ENCODE assay signal across 7 mouse cellular contexts in the genomic region with DNA sequence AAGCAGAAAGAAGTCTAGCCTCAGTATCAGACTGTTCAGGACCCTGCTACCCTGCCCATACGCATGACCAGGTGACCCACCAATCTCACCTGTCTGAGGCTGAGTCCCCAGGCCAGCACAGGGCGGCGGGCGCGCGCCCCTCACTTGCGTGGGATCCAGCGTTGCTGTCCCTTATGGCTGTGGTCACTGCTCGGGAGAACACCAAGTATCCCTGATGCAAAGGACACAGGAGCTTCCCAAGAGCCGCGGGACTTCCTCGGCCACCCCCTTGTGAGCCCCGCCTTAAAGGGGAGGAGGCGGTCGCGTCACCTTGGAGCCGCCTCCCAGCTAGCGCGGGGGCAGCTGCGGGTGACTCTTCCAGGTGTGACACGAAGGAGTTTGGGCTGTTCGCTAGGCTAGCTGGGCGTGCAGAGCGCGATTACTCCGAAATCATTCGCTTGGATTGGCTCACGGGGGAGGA. TPM values are rescaled to one million over a fixed set of nuclear protein-coding genes. Genes with fewer than 3 reads are reported as not detected.
DNase-seq lines count a peak whose midpoint lies in the region; ATAC-seq and TF ChIP-seq lines count a peak whose summit lies in the region.

A gene (minus strand): TSS at position 227 of the 460 bp plus-strand sequence.

- peak; percentile 90 for DNase-seq in ZHBTc4 (ENCODE audit: low read depth, low spot score)
- peak; percentile 70 for DNase-seq in embryo, embryonic 10.5 days (ENCODE audit: low spot score)
- peak; percentile 45 to 65 for DNase-seq in heart, adult 2 months
- DNase-seq in kidney, adult 18-20 months: peak; percentile 71
- no peak for DNase-seq in liver, embryonic 13.5 days
- peak; percentile 43 for DNase-seq in neural tube, embryonic 10.5 days (ENCODE audit: extremely low spot score, low spot score)

- TF ChIP-seq EP300 in heart, adult 2 months (IDR thresholded peaks at IDR 0.05; ENCODE audit: insufficient read depth, low read depth, low read length): no peak

- no peak for TF ChIP-seq CTCF in heart, adult 2 months (IDR thresholded peaks at IDR 0.05)

- H3K9me3 ChIP-seq in liver, embryonic 13.5 days (replicated peaks): no peaks in the 10 kb centered on the region
- H3K9me3 ChIP-seq in stomach, embryonic 15.5 days: no peaks in the 10 kb centered on the region

- no peaks in the 10 kb centered on the region for H3K27me3 ChIP-seq in heart, adult 2 months (ENCODE audit: control insufficient read depth, insufficient read depth, low read length)
- H3K27me3 ChIP-seq in liver, embryonic 13.5 days: peaks cover 12% of the 10 kb centered on the region
- H3K27me3 ChIP-seq in stomach, embryonic 15.5 days (replicated peaks): no peaks in the 10 kb centered on the region

- under 1% methylated on average over 28 of the region's 28 CpGs for WGBS in heart, adult 2 months
- under 1% methylated on average over 28 of the region's 28 CpGs for WGBS in liver, embryonic 13.5 days (ENCODE audit: insufficient replicate concordance)
- WGBS in stomach, embryonic 15.5 days: under 1% methylated on average over 28 of the region's 28 CpGs

- peak within 1 kb of the TSS; percentile 71 for H3K4me2 ChIP-seq in liver, embryonic 13.5 days
- peak within 1 kb of the TSS; percentile 96 for H3K4me2 ChIP-seq in stomach, embryonic 15.5 days

- no peaks in the 10 kb centered on the region for H3K4me1 ChIP-seq in heart, adult 2 months (ENCODE audit: control insufficient read depth, insufficient read depth, low read length)
- H3K4me1 ChIP-seq in liver, embryonic 13.5 days (replicated peaks): no peaks in the 10 kb centered on the region
- no peaks in the 10 kb centered on the region for H3K4me1 ChIP-seq in stomach, embryonic 15.5 days

- peak within 1 kb of the TSS; percentile 31 for H3K4me3 ChIP-seq in heart, adult 2 months
- H3K4me3 ChIP-seq in liver, embryonic 13.5 days (replicated peaks): peak within 1 kb of the TSS; percentile 57
- peak within 1 kb of the TSS; percentile 62 for H3K4me3 ChIP-seq in stomach, embryonic 15.5 days (replicated peaks)

- H3K36me3 ChIP-seq in heart, adult 2 months (ENCODE audit: control insufficient read depth, insufficient read depth, low read length): no peaks in the 10 kb centered on the region
- H3K36me3 ChIP-seq in liver, embryonic 13.5 days: no peaks in the 10 kb centered on the region
- no peaks in the 10 kb centered on the region for H3K36me3 ChIP-seq in stomach, embryonic 15.5 days

- intact Hi-C loops in heart, adult 2 months (cut with DNase I): no loop called here

- no peak within 1 kb of the TSS for H3K27ac ChIP-seq in heart, adult 2 months
- no peak within 1 kb of the TSS for H3K27ac ChIP-seq in liver, embryonic 13.5 days
- H3K27ac ChIP-seq in stomach, embryonic 15.5 days: peak within 1 kb of the TSS; percentile 54; the same call in 1 of the 2 replicates

- ATAC-seq in liver, embryonic 13.5 days (ENCODE audit: low read depth): peak; percentile 60
- ATAC-seq in stomach, embryonic 15.5 days (ENCODE audit: insufficient read depth, low FRiP score, low read depth): peak; percentile 95

- H3K9ac ChIP-seq in heart, adult 2 months (ENCODE audit: low read depth, low read length): no peak within 1 kb of the TSS
- peak within 1 kb of the TSS; percentile 26 for H3K9ac ChIP-seq in liver, embryonic 13.5 days
- H3K9ac ChIP-seq in stomach, embryonic 15.5 days: peak within 1 kb of the TSS; percentile 29

- no peaks in the 10 kb centered on the region for H3K79me2 ChIP-seq in heart, adult 2 months (replicated peaks; ENCODE audit: control insufficient read depth, insufficient read depth, low read length)

- TF ChIP-seq POLR2A in heart, adult 2 months (IDR thresholded peaks at IDR 0.05; ENCODE audit: insufficient read depth, low read depth, low read length): no peak

RNA-seq across cellular contexts. Expression of the gene that starts here (rescaled TPM):
- total RNA-seq in heart, adult 2 months (2021): under 1 TPM; 0.25 to 0.52 TPM
- polyA plus RNA-seq in heart, adult 2 months (2012; rRNA removed): 0.35 and 0.41 TPM in 2 replicates
- polyA plus RNA-seq in liver, embryonic 13.5 days (2015; fragmentation: Nextera tagmentation; extraction: Ambion mirVana): 0.15 and 0.21 TPM in 2 replicates
- polyA plus RNA-seq in stomach, embryonic 15.5 days (2015; fragmentation: Nextera tagmentation; extraction: Ambion mirVana): 2.4 and 2.5 TPM in 2 replicates

Comparison
In these comparisons a context has a peak if more than half of its experiments do, and no peak if none do; other contexts are left out.
1. Peak in DNase-seq and H3K4me3 ChIP-seq in heart, adult 2 months; RNA of the gene not detected or under 1 TPM.
2. Peak in ATAC-seq, H3K4me3 ChIP-seq, H3K9ac ChIP-seq and H3K4me2 ChIP-seq in liver, embryonic 13.5 days; RNA of the gene not detected or under 1 TPM.